Mouse (Mus musculus) v-Abl transformed pro-B cells (cell line): ENCODE measurements around the gene Plce1.

Source experiments
- in situ Hi-C, 2 experiments: fragments of 400-800 bp; cut with MboI; formaldehyde crosslinking; loops; one replicate each; pipeline ENCODE4 v1.15.1; 2025; ENCODE audit not compliant: unreplicated experiment in 2 of 2

The Plce1 gene

DNA sequence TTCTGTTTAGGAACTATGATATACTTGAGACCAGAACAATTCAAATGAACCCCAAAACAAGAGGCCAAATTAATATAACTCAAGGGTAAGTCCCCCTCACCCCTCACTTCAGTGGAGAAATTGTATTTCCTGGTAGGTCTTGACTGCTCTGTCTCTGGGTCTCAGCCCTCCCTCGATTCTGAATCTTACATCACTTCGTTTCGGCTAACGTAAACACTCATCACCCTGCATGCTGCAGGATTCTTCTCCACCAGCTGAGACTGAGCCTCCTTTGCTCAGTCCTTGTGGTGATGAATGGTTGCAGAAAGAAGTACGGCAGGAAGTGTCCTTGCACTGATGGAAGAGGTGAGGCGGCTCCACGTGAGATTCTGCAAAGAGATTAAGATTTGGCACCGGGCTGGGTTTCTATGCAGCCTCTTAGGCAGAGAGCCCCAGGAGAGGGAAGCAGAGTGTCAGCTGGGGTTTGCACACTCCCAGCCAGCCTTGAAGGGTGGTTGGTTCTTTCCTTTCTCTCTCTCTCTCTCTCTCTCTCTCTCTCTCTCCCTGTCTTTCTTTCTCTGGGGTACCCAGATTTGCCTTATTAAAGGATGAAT is 97.7 kb downstream of the Plce1 start:
- in situ Hi-C loops, result no loop called here

DNA sequence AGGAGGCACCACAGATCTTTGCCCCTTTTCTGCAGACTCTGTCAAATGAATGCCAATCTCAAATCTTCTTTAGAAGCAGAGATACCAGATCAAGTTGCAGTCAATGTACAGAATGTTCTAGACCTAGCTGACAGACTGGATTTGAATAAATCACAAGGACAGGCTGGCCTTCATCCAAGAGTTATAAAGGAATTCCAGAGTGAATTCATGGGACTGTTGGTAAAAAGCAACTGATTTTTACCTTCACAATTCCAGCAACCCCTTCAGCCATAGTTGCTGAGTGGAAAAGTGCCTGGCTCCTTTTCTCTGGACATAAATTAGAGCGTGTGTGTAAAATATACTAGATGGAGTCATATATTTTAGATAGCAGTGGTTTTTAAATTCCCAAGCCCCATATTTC is 102.0 kb downstream of the Plce1 start:
- in situ Hi-C loops, result no loop called here

DNA sequence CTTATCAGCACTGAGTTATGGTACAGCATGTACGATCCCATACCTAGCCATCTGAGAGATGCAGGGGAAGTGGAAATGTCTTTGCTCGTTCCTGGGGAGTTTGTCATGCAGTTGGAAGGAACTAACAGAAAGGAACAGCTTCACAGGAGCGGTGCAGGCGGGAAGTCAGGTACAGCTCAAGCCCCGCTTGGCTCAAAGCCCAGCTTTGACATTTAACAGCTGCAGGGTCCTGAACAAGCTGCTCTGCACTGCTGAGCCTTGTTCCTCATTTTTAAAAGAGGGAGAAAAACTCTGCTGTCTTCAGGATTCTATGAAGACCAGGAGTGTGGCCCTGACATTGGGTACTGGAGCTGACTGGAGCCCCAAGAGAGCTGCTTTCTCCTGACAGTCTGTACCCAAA is 106.7 kb downstream of the Plce1 start:
- in situ Hi-C loops, result no loop called here

DNA sequence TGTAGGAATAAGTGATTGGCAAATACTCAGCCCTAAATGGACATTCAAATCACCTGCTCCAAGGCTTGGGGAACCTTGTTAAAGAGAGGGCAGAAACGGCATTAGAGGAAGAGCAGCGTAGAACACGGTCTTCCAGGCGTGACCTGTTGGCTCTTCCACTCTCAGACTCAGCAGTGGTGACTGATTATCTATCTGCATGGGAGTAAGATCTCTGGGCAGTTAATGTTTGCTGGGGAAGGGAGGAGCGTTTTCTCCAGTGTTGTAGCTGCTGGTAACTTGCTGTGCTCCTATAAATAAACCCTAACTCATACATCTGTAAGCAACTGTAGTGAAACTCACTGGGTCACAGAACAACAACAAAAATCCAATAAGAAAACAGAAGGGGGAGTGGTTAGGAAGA is 108.6 kb downstream of the Plce1 start:
- in situ Hi-C loops, result no loop called here

DNA sequence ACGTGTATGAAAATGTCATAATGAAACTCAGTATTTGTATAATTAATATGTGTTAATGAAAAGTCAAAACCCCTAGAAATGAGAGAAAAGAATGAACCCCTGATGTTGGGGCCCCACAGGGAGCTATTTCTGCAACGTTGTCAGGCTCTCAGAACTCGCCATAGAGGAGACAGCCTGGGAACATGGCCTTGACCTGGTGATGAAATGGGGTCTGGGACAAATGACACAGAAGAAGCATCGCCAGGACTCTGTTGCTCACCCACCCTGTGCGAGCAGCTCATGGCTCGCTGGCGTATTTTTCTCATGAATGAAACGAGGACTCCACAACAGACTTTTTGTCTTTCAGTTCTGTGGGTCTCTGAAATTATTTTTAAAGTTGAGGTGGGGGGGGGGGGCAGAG is 109.0 kb downstream of the Plce1 start:
- in situ Hi-C loops, result no loop called here

DNA sequence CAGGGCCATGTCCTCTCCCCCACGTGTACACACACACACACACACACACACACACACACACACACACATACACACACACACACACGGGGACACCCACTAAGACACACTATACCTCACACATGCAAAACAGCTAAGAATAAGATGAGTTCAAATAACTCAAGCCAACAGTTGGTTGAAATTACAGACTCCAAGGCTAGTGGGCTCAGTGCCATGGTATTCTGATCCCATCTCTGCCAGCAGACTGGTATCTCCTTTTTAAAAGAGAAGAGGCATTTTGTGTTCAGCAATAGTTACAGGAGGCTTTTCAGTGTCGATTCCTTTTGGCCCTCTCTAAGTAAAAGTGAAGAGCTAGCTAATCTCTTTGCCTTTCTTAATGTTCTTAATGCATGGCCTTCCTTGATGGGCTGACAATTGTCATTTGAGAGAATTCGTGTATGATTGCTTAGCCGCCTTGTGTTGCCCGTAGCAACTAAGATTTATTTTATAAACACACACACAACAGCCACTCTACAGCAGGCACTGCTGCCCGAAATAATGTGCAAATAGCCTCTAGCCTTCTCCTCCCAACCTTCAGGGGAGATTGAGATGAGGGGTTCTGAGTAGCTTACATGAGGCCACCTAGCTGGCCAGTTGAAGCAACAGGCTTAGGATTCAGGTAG is 111.8 kb downstream of the Plce1 start:
- in situ Hi-C loops, result no loop called here

DNA sequence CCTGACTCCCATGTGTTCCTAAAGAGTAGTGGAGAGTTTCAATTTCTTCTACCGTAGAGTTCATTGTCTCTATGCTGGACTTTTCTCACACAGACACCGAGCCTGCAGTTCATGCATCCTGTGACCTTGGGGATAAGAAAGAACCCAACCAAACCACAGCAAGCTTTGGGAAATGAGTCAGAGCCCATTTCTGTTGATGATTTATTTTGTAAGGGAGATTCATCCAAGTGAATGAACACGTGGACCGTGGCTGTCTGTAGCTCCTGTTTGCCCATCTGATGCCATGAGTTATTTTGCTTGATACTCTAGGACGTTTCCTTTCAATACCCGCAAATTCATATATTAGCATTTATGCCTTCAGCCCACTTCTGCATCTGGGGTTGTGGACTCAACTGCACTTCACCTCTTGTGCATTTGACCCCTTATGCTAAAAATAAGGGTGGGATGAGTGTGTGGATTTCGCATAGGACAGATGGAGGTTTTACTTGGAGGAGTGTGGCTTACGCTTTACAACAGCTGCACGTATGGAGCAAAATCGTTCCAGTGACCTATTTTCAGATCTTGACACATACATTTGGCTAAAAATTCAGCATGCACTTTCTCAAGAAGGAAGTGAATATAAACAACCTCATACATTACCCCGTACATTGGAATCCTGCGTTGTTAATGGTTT is 112.5 kb downstream of the Plce1 start:
- in situ Hi-C loops, result no loop called here

DNA sequence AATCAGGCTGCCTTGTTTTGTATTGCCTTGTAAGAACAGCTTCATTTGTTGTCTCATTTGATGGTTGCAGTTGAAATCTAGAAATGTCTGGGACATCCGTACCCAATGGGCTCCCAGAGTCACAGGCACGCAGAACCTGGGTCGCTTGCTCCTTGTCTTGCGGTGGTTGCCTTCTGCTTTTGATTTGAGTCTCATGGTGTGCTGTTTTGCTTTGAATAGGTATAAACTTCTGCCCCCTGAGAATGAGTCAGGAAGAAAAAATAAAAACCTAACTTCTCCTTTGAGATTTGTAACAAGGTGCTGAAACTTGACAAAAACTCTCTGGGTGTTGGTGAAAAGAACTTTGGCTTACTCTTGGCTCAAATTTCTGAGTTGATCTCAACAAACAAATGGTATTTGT is 115.2 kb downstream of the Plce1 start:
- in situ Hi-C loops, result no loop called here

DNA sequence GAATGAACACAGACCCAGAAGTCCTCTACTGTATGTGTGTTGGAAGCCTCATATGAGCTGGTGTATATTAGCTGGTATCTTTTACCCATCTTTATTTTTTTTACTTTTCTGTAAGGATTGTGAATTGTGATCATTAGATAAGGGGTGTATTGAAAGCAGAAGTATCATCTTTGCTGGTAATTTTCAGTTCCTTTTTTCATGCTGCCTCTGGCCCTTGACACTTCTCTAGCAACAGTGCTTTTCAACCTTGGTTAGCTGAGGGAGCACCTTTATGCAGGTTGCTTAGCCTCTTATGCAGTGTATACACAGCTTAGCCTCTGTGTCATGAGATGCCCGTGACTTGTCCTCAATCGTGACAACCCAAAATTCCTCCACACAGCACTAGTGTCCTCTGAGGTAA is 116.5 kb downstream of the Plce1 start:
- in situ Hi-C loops, result no loop called here

DNA sequence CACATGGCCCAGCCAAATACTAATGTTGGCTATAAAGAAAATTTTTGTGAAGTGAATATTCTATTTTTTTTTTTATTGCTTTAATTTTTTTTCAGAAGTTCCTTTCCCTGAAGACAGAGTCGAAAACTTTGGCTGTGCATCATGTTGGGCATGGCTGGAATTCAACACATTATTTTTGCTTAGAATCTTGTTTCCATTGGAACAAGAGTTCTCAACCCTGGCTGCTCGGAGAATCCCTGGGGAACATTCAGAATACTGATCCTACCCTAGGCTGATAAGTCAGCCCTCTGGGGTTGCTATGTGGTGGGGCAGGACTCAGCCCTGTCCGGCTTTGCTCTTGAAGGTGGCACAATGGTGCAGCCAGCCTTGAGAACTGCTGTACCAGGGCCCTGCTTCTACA is 118.1 kb downstream of the Plce1 start:
- in situ Hi-C loops, result no loop called here

DNA sequence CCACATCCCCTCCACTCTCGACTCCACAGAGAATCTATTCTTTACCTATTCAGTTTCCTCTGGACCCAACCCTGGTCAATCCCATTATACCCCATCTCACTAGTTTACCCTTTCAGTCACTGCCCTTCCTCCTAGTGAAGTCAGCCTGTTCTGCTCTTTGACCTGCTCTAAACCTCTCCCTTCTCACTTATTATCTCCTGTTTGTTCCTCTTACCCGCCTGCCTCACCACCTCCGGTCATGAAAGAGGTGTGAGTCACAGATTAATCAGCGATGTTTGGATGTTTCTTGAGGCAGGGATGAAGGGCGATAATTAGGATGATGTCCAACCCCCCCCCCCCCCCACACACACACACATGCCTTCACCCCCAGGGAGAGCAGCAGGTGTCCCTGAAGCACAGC is 120.2 kb downstream of the Plce1 start:
- in situ Hi-C loops, result no loop called here

DNA sequence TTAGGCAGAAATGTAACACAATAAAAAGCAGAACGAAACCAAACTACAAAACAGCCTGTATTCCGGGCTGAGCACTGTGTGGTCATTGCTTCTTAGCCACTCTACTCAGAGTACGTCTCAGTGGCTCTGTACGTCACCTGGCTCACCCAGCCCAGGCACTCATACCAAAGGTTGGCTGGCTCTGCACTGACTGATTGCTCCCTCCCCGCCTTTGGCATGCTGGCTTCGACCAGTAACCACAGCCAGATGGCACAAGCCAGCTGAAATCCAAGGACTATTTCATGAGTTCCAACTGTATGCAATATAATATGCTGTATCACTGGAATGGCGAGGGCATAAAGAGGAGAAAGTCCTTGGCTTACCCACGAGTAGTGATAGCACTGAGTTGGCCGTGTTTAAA is 121.9 kb downstream of the Plce1 start:
- in situ Hi-C loops, result no loop called here

DNA sequence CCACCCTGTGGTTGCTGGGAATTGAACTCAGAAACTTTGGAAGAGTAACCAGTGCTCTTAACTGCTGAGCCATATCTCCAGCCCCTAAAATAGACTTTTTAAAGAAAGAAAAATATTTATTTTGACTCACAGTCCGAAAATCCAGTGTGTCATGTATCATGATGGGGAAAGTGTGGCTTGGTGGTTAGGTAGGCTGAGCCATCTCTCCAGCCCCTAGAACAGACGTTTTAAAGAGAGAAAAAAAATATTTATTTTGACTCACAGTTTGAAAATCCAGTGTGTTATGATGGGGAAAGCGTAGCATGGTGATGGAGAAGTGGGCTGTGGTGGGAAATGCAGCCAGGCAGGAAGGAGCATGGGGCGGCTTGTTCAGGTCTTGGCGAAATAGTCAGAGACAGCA is 126.3 kb downstream of the Plce1 start:
- in situ Hi-C loops, result no loop called here

DNA sequence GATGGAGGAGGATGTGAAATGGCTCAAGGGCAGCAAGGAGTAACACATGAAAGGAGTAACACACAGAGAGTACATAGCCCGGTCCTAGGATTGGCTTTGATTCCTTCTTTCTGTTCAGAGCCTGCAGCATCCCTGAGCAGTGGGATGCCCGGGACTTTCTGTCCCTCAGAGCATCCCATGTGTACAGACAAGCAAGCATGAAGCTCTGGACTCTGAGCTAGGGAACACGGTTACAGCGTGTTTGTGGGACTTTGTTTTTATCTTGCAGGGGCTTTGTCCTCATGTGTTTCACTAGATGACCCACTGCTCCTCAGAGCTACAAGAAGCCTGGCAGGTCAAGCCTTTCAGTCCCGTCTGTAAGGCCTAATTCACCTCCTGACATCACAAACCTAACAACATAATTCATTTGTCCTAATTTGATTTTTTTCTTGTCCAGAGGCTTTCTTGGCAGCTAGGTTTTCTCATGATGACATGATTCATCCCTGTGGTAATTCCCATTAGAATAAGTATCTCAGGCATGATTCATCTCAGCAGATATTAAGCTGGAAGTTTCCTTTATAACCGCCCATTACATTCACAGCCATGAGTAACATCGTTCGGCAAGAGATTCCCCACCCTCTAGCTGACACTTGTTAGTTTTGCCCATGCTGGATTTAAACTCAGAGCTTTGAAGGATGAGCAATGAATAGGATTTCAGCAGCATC is 128.2 kb downstream of the Plce1 start:
- in situ Hi-C loops, result no loop called here

DNA sequence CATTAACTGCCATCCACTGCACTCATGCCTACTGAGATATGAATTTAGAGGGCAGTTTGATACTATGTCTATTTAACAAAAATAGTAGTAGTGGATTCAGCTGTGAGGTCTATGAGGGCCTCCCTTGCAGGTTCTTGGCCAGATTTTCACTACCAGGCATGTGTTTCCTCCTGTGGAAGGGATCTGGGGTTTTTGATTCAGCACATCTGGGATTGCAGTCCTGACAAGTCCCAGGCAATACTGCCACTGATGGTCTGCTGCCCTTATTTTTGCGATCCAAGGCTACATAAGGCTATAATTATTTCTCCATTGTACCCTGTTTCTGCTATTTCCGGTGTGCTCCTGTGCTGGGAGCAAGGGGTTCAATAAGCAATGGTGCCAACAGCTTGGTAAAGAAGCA is 129.4 kb downstream of the Plce1 start:
- in situ Hi-C loops, result no loop called here

DNA sequence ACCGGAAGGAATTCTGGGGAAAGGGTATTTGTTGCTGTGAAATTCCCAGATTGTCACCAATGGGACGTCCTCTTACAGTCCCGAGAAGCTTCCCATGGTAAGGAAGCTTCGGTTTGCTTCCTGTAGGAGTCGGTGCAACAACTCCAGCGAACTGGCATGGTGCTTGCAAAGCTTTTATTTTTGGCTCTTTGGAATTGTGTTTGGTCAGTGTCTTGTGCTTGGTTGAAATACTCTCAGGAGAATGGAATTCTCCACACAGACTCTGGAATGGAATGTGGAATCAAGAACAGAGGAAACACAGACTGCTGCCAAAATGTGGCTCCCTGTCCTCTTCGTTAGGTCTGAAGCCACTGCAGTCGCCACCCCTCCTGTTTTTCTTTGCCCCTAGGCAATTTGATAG is 129.9 kb downstream of the Plce1 start:
- in situ Hi-C loops, result no loop called here

DNA sequence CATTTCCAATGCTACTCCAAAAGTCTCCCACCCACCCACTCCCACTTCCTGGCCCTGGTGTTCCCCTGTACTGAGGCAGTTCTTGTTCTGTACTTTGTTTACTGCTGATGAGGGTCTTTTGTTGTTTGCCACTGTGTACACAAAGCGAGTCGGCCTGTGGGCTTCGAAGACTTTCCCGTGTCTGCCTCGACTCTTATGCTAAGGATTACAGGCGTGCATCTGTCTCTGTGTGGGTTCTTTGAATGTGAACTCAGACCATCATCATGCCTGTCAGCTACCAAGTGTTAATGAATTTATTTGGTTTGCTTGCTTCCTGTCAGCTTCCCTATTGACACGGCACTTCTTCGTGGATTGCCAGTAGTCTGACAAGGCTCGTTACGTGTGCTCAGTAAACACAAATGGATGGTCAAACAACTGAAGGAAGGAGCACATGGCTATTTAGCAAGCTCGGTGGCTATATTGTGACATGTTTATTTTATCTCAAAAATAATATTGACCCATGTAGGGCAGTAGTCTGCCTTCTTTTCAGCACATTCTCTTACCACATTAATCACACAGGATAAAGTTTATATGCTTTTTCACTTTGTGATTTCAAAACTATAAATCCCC is 133.3 kb downstream of the Plce1 start:
- in situ Hi-C loops, result no loop called here

DNA sequence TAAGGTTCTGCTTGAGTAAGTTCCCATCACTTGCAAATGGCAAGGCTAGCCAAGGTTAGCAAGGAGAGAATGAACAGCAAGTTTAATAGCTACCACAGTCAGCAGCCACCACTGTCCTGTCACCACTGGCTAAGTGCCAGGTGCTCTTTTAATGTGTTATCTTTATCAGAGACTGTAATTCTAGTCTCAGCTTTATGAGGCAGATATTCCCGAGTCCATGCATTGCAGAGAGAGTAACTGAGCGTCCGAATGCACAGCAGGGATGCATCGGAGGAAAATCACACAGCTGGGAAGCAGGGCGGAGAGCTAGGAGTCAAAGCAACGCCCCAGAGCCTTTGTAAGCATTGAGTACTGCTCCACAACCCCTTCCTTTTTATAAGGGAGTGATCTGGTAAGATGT is 134.4 kb downstream of the Plce1 start:
- in situ Hi-C loops, result no loop called here

DNA sequence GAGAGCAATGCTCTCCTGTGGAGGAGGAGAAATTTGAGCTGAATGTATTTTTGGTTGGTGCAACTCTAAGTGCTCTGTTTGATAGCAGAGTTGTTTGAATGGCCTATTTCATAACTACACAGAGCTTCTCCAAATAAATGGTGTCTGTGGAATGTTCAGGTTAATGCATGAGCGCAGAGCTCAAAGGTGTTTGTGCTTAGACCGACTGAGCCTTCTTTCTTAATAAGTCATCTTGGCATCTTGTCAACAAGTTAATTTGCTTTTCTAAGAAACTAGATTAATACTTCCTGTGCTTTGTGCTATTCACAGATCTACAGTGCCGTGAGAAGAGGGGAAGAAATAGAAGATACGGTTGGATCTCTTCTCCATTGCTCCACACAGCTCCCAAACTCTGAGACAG is 139.2 kb downstream of the Plce1 start:
- in situ Hi-C loops, result no loop called here

DNA sequence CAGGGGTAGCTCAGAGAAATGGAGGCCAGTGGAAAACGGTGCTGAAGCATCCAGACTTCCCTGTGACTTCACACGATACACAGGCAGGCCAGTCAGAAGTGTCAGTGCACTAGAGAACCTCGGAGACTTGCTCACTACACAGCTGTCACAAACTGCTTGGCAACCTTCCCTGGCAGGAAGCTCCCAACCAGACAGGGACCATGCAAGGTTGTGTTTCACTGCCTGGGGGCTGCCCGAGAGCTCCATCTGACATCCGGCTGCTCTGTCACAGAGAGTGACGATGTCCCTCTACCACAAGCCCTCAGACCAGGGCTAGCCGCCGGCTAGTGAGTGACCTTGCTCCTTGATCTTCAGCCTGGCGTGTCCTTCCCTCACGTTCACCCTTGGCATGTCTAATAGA is 140.6 kb downstream of the Plce1 start:
- in situ Hi-C loops, result no loop called here

DNA sequence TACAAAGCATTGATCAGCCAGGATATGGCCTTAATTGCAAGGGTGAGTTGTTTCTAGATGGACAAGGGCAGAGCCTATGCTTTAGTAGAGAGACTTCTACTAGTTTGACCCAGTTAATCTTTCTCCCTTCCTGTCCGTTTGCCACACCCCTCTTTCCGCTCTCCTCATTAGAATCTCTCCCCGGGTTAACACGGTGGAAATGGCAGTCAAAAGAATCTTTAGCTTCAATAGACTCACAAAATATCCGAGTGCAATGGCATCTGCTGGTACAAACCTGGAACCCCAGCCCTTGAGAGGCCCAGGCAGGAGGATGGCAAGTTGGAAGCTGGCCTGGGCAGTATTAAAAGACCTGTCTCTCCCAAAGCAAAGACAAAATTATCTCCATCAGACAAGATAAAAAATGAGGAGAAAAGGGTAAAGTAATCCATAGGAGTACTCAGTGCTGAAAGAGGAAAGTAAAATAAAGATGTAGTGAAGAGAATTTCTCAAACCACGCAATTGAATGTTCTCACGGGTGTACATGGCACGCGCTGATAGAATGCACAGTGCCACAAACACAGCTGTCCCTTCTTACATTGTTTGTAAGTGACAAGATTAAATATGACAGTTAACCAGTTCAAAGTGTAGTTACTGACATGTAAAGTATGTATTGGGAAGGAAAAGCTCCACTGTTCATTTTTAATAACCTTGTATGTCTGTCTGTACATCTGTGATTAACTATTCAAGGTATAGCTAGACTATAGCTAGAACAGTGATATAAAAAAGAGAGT is 145.5 kb downstream of the Plce1 start:
- in situ Hi-C loops, result no loop called here
